Mouse (Mus musculus): Measurements from ENCODE around the gene Rpl18a.

Rpl18a gene

GRCm38 (mm10) chr8:70856541-70857197 lies 40.5 kb downstream of the Rpl18a start:
- peak; percentile 67 for DNase-seq (ENCODE audit: extremely low spot score, low spot score)

- DNase-seq (ENCODE audit: extremely low spot score, low spot score), result no peak
These were observed 41.2 kb downstream of the Rpl18a start for GRCm38 (mm10) chr8:70856028-70856427.

GRCm38 (mm10) chr8:70853863-70854262 lies 43.3 kb downstream of the Rpl18a start:
- no peak for DNase-seq (ENCODE audit: extremely low spot score, low spot score)

GRCm38 (mm10) chr8:70852595-70853231 lies 44.5 kb downstream of the Rpl18a start:
- DNase-seq (ENCODE audit: extremely low spot score, low spot score), result no peak

GRCm38 (mm10) chr8:70851837-70852236 lies 45.4 kb downstream of the Rpl18a start:
- DNase-seq (ENCODE audit: extremely low spot score, low spot score), result no peak

GRCm38 (mm10) chr8:70850947-70851346 lies 46.3 kb downstream of the Rpl18a start:
- DNase-seq (ENCODE audit: extremely low spot score, low spot score), result no peak

GRCm38 (mm10) chr8:70850132-70850845 lies 46.9 kb downstream of the Rpl18a start:
- no peak for DNase-seq (ENCODE audit: extremely low spot score, low spot score)

GRCm38 (mm10) chr8:70849333-70849990 lies 47.8 kb downstream of the Rpl18a start:
- DNase-seq (ENCODE audit: extremely low spot score, low spot score), result no peak

GRCm38 (mm10) chr8:70846371-70847154 lies 50.6 kb downstream of the Rpl18a start:
- no peak for DNase-seq (ENCODE audit: extremely low spot score, low spot score)

- no peak for DNase-seq (ENCODE audit: extremely low spot score, low spot score)
These were observed 52.1 kb downstream of the Rpl18a start for GRCm38 (mm10) chr8:70845108-70845507.
